Mouse (Mus musculus): ENCODE results near the gene Polr2e. TPM values are rescaled to one million over a fixed set of nuclear protein-coding genes. Genes with fewer than 3 reads are reported as not detected.
A peak's percentile ranks its signal among the peaks of the same experiment; 100 is the strongest.

The Polr2e gene
- total and polyA plus RNA-seq, 2 experiments from 2014 or later = 106 to 123 TPM

DNA sequence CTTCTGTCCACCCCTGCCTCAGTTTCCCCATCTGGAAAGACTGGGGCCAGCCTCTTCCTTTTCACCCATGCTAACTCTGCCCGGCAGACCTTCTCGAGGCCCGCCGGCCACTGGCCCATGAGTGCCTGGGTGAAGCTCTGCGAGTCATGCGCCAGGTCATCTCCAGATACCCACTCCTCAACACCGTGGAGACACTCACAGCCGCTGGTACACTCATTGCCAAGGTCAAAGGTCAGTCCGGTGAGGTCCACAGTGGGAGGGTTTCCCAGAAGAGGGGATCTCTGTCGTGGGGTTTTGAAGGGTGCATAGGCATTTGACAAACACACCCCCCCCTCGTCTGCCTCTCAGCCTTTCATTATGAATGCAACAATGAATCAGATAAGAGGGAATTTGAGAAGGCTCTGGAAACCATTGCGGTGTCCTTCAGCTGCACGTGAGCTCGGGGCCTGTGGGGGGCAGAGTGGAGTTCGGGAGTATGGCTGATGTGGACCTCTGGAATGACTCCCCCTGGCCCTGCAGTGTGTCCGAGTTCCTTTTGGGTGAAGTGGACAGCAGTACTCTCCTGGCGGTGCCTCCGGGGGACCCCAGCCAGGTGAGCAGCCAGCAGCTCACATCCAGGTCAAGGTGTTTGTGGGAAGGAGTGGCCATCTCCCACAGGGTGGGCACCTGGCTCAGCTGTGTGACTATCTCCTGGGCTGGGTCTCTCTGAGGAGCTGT is 18.8 kb downstream of the Polr2e start:
- Histone ChIP-seq H3K9ac (replicated peaks; ENCODE audit: low read depth, low read length) (no peak overlapping the region), H3K36me3 (replicated peaks; ENCODE audit: control insufficient read depth, insufficient read depth, low read length) (no peaks in the 10 kb centered on the region), H3K4me2 (ENCODE audit: low read depth, low read length) (no peak overlapping the region), H3K4me3 (ENCODE audit: low read depth, low read length) (no peak overlapping the region), H3K9me3 (replicated peaks; ENCODE audit: control insufficient read depth, low read length) (no peaks in the 10 kb centered on the region), H3K27ac (ENCODE audit: low read depth) (no peak overlapping the region), H3K27me3 (ENCODE audit: control insufficient read depth, insufficient read depth, low read length) (0 out of 2 replicates have a peak, but pooled peaks cover 3% of the 10 kb centered on the region), H3K4me1 (ENCODE audit: control insufficient read depth, insufficient read depth) (no peaks in the 10 kb centered on the region)
- 80% methylated on average over 18 of the region's 18 CpGs for WGBS
- TF ChIP-seq EP300 (IDR thresholded peaks at IDR 0.05; ENCODE audit: low read depth) = no peak
- TF ChIP-seq CTCF (IDR thresholded peaks at IDR 0.05; ENCODE audit: low read depth) = no peak
- DNase-seq (ENCODE audit: low spot score) = no peak
- no peak for ATAC-seq (ENCODE audit: insufficient read depth, low read depth)

DNA sequence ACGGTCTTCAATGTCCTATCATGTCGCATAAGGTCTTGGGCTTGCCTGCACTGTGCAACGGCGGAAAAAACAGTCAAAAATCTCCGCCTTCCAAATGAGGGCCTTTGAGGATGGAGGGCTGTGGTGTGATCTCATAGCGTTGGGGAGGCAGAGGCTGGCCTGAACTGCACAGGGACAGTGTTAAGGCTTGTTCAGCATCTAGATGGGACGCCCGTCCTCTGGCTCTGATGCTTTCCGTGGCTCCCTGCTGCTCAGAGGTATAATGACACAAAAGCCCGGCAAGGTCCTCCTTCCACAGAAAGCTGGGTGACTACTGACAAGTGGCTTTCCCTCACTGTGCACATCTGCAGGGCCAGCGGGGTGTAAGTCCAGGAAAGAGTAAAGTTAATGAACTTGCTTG is 19.4 kb downstream of the Polr2e start:
- Histone ChIP-seq H3K4me2 (ENCODE audit: low read depth, low read length) (0 out of 2 replicates have a peak overlapping the region, but pooled peaks have one; percentile 18), H3K27ac (ENCODE audit: low read depth) (no peak overlapping the region), H3K9me3 (replicated peaks; ENCODE audit: control insufficient read depth, low read length) (no peaks in the 10 kb centered on the region), H3K4me3 (ENCODE audit: low read depth, low read length) (no peak overlapping the region), H3K4me1 (ENCODE audit: control insufficient read depth, insufficient read depth) (no peaks in the 10 kb centered on the region), H3K27me3 (ENCODE audit: control insufficient read depth, insufficient read depth, low read length) (0 out of 2 replicates have a peak, but pooled peaks cover 3% of the 10 kb centered on the region), H3K36me3 (replicated peaks; ENCODE audit: control insufficient read depth, insufficient read depth, low read length) (no peaks in the 10 kb centered on the region), H3K9ac (replicated peaks; ENCODE audit: low read depth, low read length) (no peak overlapping the region)
- TF ChIP-seq EP300 (IDR thresholded peaks at IDR 0.05; ENCODE audit: low read depth) = no peak
- TF ChIP-seq CTCF (IDR thresholded peaks at IDR 0.05; ENCODE audit: low read depth) = no peak
- DNase-seq (ENCODE audit: low spot score) (no peak), ATAC-seq (ENCODE audit: insufficient read depth, low read depth) (no peak)
- WGBS = 58% methylated on average over 11 of the region's 11 CpGs

DNA sequence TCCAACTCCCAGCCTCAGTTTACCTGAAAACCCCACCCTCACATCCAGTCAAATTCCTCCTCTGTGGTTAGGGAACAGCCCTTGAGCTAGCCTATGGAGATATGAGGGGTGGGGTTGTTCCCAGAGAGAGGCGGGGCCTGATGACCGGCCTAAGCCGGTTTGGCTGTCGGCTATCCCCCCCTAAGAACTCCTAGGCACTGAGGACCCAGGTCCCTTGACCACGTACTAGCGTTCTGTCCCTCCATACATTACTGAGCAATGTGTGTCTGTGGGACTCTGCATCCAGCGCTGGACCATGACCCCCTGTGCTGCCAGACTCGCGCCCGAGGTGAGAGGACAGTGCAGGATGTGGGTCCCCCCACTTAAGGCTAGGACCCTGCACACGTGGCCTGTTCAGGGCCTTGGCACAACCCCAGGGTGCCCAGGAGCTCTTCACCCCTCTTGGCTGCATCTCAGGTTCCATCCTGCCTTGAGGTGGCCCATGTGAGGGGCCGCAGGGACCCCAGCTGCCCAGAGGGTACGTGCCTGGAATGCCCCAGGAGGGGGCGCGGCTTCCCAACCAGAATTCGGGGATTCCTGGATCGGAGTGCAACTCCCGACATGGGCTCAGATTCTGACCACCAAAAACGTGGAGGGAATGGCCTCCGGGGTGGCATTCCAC is 20.0 kb downstream of the Polr2e start:
- Histone ChIP-seq H3K36me3 (replicated peaks; ENCODE audit: control insufficient read depth, insufficient read depth, low read length) (no peaks in the 10 kb centered on the region), H3K27ac (ENCODE audit: low read depth) (peak overlapping the region; percentile 44; the same call in 1 of the 2 replicates), H3K9me3 (replicated peaks; ENCODE audit: control insufficient read depth, low read length) (no peaks in the 10 kb centered on the region), H3K4me1 (ENCODE audit: control insufficient read depth, insufficient read depth) (no peaks in the 10 kb centered on the region), H3K9ac (replicated peaks; ENCODE audit: low read depth, low read length) (no peak overlapping the region), H3K4me3 (ENCODE audit: low read depth, low read length) (0 out of 2 replicates have a peak overlapping the region, but pooled peaks have one; percentile 11), H3K27me3 (ENCODE audit: control insufficient read depth, insufficient read depth, low read length) (peaks cover 6% of the 10 kb centered on the region), H3K4me2 (ENCODE audit: low read depth, low read length) (peak overlapping the region; percentile 18; the same call in 1 of the 2 replicates)
- 22% methylated on average over 20 of the region's 20 CpGs for WGBS
- TF ChIP-seq EP300 (IDR thresholded peaks at IDR 0.05; ENCODE audit: low read depth) (no peak), CTCF (IDR thresholded peaks at IDR 0.05; ENCODE audit: low read depth) (no peak)
- no peak for DNase-seq (ENCODE audit: low spot score)
- ATAC-seq (ENCODE audit: insufficient read depth, low read depth) = peak; percentile 47

GRCm38 (mm10) chr10:80018739-80019297 is 20.8 kb downstream of the Polr2e start:
- peak overlapping the region; percentile 22; the same call in 1 of the 2 replicates for H3K4me3 ChIP-seq (ENCODE audit: low read depth, low read length)
- peaks cover 14% of the 10 kb centered on the region for H3K27me3 ChIP-seq (ENCODE audit: control insufficient read depth, insufficient read depth, low read length)
- TF ChIP-seq CTCF (IDR thresholded peaks at IDR 0.05; ENCODE audit: low read depth) = no peak
- TF ChIP-seq EP300 (IDR thresholded peaks at IDR 0.05; ENCODE audit: low read depth) = no peak
- peak overlapping the region; percentile 25; the same call in 1 of the 2 replicates for H3K9ac ChIP-seq (replicated peaks; ENCODE audit: low read depth, low read length)
- peak overlapping the region; percentile 47 for H3K4me2 ChIP-seq (ENCODE audit: low read depth, low read length)
- H3K27ac ChIP-seq (ENCODE audit: low read depth) = peak overlapping the region; percentile 44
- ATAC-seq (ENCODE audit: insufficient read depth, low read depth) (peak; percentile 29; the same call in 1 of the 2 replicates), DNase-seq (ENCODE audit: low spot score) (peak; percentile 40)
- 4% methylated on average over 15 of the region's 15 CpGs for WGBS
- H3K9me3 ChIP-seq (replicated peaks; ENCODE audit: control insufficient read depth, low read length) = no peaks in the 10 kb centered on the region
- no peaks in the 10 kb centered on the region for H3K4me1 ChIP-seq (ENCODE audit: control insufficient read depth, insufficient read depth)
- 0 out of 2 replicates have a peak, but pooled peaks cover 1% of the 10 kb centered on the region for H3K36me3 ChIP-seq (replicated peaks; ENCODE audit: control insufficient read depth, insufficient read depth, low read length)

- Histone ChIP-seq H3K4me1 (ENCODE audit: control insufficient read depth, insufficient read depth) (no peaks in the 10 kb centered on the region), H3K9ac (replicated peaks; ENCODE audit: low read depth, low read length) (no peak overlapping the region), H3K4me3 (ENCODE audit: low read depth, low read length) (peak overlapping the region; percentile 33; the same call in 1 of the 2 replicates), H3K27ac (ENCODE audit: low read depth) (peak overlapping the region; percentile 59; the same call in 1 of the 2 replicates), H3K36me3 (replicated peaks; ENCODE audit: control insufficient read depth, insufficient read depth, low read length) (0 out of 2 replicates have a peak, but pooled peaks cover 9% of the 10 kb centered on the region), H3K27me3 (ENCODE audit: control insufficient read depth, insufficient read depth, low read length) (peaks cover 22% of the 10 kb centered on the region), H3K9me3 (replicated peaks; ENCODE audit: control insufficient read depth, low read length) (no peaks in the 10 kb centered on the region), H3K4me2 (ENCODE audit: low read depth, low read length) (peak overlapping the region; percentile 26; the same call in 1 of the 2 replicates)
- WGBS = 79% methylated on average over 14 of the region's 14 CpGs
- ATAC-seq (ENCODE audit: insufficient read depth, low read depth) (no peak), DNase-seq (ENCODE audit: low spot score) (no peak)
- no peak for TF ChIP-seq EP300 (IDR thresholded peaks at IDR 0.05; ENCODE audit: low read depth)
- no peak for TF ChIP-seq CTCF (IDR thresholded peaks at IDR 0.05; ENCODE audit: low read depth)
These were observed 21.8 kb downstream of the Polr2e start for GRCm38 (mm10) chr10:80017771-80018170.

Measured in heart, postnatal 0 days (tissue).